Mouse (Mus musculus) macrophage (primary cell): ENCODE results near the gene Itga8. TPM values are rescaled to one million over a fixed set of nuclear protein-coding genes. Genes with fewer than 3 reads are reported as not detected.

ENCODE experiments used
- H3K27ac ChIP-seq: fragments of 350-480 bp; formaldehyde crosslinking; 2 replicates; pipeline ENCODE4 v1.9.0; 2021
- H3K36me3 ChIP-seq: fragments of 350-480 bp; formaldehyde crosslinking; 2 replicates; pipeline ENCODE4 v1.9.0; 2021; ENCODE audit errors: inconsistent target
- H3K4me3 ChIP-seq: fragments of 350-480 bp; formaldehyde crosslinking; 2 replicates; pipeline ENCODE4 v1.9.0; 2021; ENCODE audit errors: inconsistent target
- H3K79me2 ChIP-seq: fragments of 350-480 bp; formaldehyde crosslinking; 2 replicates; pipeline ENCODE4 v1.9.0; 2021; ENCODE audit errors: inconsistent target
- WGBS: methylation state at CpG from one replicate; pipeline ENCODE4 v1.1.7; 2026; ENCODE audit warnings: inconsistent platforms; ENCODE audit not compliant: missing documents; 5-methylcytosine and 5-hydroxymethylcytosine counted together
- polyA plus RNA-seq: library from polyadenylated mRNA; stranded (reverse); fragments of 250-400 nt; gene quantifications from 3 replicates; pipeline ENCODE4 v1.2.4, GENCODE M21; 2018; ENCODE audit warnings: inconsistent platforms

Itga8 gene
- polyA plus RNA-seq, 1 experiment from 2014 or later: 0.62 TPM

DNA sequence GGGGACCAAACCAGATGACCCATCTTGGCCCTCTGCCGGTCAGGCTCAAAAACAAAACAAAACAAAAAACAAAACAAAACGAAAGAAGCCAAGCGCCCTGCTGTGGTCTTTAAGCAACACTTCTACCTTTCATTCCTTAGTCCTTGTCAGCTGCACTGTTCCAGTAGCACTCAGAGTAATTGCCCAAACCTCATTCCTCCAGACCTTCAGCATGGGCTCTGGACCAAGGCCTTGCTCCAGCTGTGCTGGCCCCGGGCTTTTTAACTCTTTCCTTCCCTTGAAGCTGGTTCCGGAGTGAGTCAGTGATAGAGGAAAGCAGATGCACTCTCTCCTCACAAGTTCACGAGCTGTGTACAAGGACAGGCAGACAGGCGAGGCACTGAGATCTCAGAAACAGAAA is 14.6 kb upstream of the Itga8 start:
- Histone ChIP-seq H3K79me2 (no peaks in the 10 kb centered on the region), H3K4me3 (no peak overlapping the region), H3K36me3 (no peaks in the 10 kb centered on the region), H3K27ac (no peak overlapping the region)
- WGBS: 84% methylated on average over 7 of the region's 7 CpGs

DNA sequence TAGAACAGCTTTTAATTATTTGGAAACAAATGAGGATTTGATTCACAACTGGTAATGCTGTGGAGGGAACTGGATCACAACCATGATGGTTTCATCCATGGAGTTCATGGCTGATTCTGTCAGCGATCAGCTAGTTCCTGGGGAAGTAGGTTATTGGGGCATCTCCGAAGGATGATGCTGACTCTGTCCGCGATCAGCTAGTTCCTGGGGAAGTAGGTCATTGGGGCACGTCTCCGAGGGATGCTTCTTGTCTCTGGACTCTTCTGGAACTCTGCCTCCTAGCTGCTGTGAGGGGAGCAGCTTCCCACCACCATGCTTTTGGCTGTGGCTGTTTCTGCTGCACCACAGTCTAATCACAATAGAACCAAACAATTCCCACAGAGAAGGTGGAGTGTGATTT is 12.3 kb upstream of the Itga8 start:
- H3K4me3 ChIP-seq: no peak overlapping the region
- H3K36me3 ChIP-seq: no peaks in the 10 kb centered on the region
- WGBS: 68% methylated on average over 6 of the region's 6 CpGs
- no peaks in the 10 kb centered on the region for H3K79me2 ChIP-seq
- H3K27ac ChIP-seq: no peak overlapping the region

DNA sequence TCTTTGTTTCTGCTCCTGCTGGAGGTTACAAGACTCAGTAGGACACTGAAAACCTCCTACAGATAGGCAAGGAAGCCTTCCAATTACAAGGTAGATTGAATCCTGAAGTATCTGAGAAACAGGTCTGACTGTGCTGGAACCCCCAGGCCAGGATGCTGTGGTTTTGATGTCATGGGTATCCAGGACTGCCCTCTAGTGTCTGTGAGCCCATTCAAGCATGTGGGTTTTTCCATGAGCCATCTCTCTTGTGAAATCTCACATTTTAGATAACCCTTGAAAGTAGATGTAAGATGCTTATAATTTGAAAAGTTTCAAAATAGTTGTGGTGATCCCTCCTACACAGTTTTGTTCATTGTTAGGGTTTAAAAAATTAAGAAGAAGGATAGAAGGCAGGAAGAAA is 6.7 kb upstream of the Itga8 start:
- H3K79me2 ChIP-seq: no peaks in the 10 kb centered on the region
- H3K36me3 ChIP-seq: no peaks in the 10 kb centered on the region

DNA sequence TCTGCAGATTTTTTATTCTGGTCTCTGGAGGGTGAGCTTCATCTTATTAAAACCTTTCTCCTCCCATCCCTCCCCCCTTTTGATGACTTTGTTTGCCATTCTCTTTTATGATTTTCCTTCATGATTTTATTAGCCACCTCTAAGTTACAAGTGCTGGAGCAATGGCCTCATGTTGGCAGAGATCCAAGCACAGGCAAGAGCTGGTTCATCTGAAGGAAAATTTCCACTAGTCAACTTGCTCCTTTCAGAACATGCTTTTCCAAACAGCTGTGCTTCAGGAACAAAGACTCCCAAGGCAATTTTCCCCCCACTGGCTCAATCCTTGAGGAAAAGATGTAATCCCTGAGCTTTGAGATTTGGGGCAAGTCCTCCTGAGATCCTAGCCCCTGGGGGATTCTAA is 5.6 kb upstream of the Itga8 start:
- no peak overlapping the region for H3K4me3 ChIP-seq
- H3K36me3 ChIP-seq: no peaks in the 10 kb centered on the region
- H3K79me2 ChIP-seq: no peaks in the 10 kb centered on the region
- H3K27ac ChIP-seq: no peak overlapping the region

More for the DNA sequence above, 6.7 kb upstream of the Itga8 start:
- no peak overlapping the region for H3K27ac ChIP-seq
- no peak overlapping the region for H3K4me3 ChIP-seq

DNA sequence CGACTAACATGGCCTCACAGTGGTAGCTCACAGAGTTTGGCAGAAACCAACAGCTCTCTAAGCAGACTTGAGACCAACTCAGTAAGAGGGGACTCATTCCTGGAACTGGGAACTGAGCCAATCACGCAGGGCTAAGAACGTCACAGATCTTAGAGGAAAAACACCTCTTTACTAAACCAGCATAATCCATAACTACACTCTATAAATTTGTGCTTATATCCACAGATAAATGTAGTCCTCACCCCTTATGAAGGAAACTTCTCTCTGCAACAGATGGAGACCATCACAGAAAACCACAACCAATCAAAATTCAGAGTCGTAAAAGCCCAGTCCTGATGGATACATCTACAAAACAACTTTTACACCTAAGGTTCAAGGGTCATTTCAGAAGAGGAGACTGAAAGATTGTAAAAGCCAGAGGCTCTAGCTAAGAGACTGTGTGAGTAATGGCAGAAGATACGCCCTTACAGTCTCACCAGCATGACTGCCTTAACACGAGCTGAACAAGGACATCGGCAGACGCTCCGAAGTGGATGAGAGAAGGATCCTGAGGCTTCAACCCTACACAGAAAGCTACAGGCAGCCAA is 3.4 kb upstream of the Itga8 start:
- 94% methylated on average over 9 of the region's 9 CpGs for WGBS
- Histone ChIP-seq H3K27ac (no peak overlapping the region), H3K36me3 (no peaks in the 10 kb centered on the region), H3K79me2 (no peaks in the 10 kb centered on the region), H3K4me3 (no peak overlapping the region)

DNA sequence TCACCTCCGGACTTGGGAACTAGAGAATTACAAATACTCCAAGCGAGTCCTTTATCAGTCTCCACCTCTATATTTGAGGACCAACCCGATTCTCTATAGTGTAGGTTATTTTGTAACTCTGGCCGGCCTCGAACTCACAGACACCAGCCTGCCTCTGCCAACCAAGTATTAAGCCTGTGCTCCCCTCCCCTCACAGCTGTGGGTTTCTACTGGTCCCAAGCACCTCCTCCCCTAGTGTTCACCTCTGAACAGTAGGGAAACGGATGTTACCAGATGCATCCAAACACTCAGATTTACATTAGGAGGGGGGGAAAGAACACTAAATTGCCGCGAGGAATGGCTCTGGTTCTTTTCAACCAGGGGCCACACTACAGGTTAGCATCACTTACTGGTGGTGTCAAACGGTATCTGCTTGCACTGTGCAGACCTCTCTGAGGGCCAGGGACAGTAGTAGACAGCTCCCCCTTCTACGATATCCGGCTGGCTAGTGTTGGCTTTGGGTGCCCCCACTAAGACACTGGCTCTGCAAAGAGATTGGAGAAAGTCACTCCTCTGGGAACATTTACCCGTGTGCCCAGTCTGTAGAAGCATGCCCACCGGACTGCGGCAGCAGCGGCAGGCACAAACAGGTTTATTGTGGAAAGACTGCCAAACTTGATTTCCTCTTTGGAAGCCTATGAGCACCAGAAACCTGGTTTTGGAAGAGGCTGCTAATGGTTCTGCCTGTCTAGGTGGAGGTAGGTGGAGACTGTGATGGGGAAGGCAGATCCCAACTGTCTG is 1.1 kb downstream of the Itga8 start:
- H3K79me2 ChIP-seq: no peaks in the 10 kb centered on the region
- no peaks in the 10 kb centered on the region for H3K36me3 ChIP-seq
- no peak overlapping the region for H3K27ac ChIP-seq
- H3K4me3 ChIP-seq: no peak overlapping the region
- WGBS: 86% methylated on average over 15 of the region's 15 CpGs

DNA sequence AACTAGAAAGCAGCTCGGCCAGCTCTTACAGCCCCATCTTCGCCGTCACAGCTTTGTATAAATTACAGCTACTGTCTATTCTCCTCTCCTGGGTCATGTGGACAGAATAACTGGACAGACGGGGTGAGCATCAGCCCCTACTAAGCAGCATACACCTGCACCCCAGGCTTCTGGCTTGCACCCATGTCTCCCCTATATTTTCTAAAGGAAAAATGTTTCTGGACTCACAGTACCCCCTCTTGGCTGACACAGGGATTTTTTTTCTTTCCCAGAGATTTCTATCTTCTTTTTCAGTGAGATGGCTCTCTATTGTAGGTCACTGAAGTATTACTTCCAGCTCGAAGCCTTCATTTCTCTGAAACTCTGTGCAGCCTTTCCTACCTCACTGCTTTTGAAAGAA is 4.4 kb downstream of the Itga8 start:
- no peaks in the 10 kb centered on the region for H3K36me3 ChIP-seq
- H3K27ac ChIP-seq: no peak overlapping the region
- 91% methylated on average over 5 of the region's 5 CpGs for WGBS
- H3K4me3 ChIP-seq: no peak overlapping the region
- no peaks in the 10 kb centered on the region for H3K79me2 ChIP-seq

DNA sequence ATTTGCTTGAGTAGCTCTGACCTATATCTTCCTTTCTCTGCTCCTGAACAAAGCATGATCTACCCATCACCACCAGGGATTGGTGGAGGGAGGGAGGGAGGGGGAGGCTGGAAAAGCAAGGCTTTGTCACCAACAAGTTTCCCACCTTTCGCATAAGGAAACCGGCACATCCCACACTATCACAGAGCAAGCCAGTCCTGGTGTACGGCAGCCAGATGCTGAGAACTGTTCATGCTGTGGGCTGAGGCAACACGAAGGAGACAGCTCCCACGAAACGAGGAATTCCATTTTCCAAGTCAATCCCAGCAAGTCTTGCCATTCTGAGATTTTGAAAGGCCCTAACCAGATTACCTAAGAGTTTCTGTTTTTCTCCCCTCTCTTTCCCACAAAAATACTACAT is 6.6 kb downstream of the Itga8 start:
- no peaks in the 10 kb centered on the region for H3K36me3 ChIP-seq
- no peak overlapping the region for H3K4me3 ChIP-seq
- 94% methylated on average over 6 of the region's 6 CpGs for WGBS
- no peaks in the 10 kb centered on the region for H3K79me2 ChIP-seq
- no peak overlapping the region for H3K27ac ChIP-seq

DNA sequence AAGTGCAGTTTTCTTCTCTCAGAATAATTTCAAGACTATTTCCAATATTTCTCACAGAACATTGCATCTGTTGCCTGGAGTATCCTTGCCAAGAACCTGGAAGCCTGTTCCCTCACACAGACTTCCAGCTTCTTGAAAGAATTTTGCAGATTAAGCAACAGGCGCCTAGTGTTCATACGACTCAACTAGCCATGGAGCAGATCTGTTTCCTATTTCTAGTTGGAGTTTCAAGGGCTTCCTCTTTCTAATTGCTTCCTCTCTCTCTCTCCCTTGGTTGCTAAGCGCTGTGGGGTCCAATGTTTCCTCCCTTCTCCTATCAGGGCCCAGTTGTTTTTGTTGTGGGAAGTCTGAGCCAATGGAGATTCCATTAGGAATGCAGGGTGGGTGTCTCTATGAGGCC is 7.7 kb downstream of the Itga8 start:
- no peaks in the 10 kb centered on the region for H3K79me2 ChIP-seq
- no peak overlapping the region for H3K4me3 ChIP-seq
- H3K27ac ChIP-seq: no peak overlapping the region
- WGBS: 6% methylated on average over 3 of the region's 3 CpGs
- H3K36me3 ChIP-seq: no peaks in the 10 kb centered on the region

DNA sequence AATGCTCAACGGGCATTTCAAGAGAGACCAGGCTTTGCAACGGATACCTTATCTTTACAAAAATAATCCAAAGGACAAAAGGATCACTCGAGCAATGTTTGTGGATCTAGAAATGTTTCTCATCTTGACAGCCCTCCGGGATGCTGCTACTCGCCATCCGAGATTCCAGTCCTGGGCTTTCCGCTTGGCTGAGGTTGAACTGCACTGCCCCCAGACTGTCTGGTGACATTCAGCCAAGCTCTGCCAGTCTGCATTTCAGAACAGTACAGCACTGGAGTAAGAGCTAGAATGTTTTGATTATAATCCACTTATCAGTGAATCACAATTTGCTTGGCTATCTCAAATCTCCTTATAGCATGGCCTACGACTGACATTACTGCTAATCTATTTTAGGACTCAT is 8.3 kb downstream of the Itga8 start:
- Histone ChIP-seq H3K36me3 (no peaks in the 10 kb centered on the region), H3K79me2 (no peaks in the 10 kb centered on the region), H3K4me3 (no peak overlapping the region), H3K27ac (no peak overlapping the region)
- WGBS: 90% methylated on average over 8 of the region's 8 CpGs

DNA sequence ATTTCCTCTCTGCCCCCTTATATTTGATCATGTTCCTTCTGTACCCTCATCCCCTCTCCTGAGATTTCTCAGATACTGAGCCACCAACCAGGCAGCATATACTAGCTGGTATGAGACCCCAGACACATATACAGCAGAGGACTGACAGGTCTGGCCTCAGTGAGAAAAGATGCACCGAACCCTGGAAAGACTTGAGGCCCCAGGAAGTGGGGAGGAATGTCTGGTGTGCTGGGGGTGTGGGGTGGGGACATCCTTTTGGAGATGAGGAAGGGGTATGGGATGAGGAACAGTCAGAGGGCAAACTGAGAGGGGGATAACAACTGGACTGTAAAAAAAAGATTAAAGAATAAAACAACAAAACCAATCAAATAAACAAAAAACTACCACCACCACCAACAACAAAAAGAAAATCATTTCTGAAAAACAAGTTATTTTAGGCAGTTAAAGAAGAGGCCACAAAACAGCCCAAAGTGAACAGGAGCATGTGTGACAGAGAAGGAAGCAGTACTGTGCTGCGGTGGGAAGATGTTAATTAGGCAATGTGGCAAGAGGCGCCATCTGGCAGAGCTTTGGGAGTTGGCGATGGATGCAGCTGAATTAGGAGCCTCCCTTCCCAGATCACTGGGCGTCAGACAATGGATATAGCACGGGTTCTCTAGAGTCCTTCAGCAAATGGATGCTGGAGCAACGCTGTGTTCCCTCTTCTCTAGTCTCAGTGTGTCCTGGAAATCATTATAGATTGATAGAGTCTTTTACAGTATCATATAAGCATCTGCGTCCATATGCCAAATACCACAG is 9.5 kb downstream of the Itga8 start:
- H3K36me3 ChIP-seq: no peaks in the 10 kb centered on the region
- 58% methylated on average over 8 of the region's 8 CpGs for WGBS
- no peaks in the 10 kb centered on the region for H3K79me2 ChIP-seq
- H3K4me3 ChIP-seq: no peak overlapping the region
- no peak overlapping the region for H3K27ac ChIP-seq

DNA sequence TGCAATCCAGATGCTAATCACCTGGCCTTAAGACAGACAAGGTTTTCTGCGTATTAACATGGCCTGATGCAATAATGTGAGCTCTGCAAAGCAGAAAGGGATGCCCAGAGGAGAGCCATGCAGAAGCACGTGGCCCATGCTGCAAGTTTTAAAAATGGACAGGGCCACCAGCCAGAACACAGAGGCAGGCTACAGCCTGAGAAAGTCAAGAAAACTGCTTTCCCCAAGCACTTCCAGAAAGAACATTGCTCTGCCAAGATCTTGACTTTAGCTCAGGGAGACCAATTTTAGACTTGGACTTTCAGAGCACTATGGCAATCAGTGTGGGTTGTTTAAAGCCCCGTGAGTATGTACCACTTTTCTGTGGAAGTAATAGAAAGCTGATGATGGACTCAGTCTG is 11.5 kb downstream of the Itga8 start:
- Histone ChIP-seq H3K36me3 (no peaks in the 10 kb centered on the region), H3K27ac (no peak overlapping the region), H3K79me2 (no peaks in the 10 kb centered on the region), H3K4me3 (no peak overlapping the region)
- 91% methylated on average over 3 of the region's 3 CpGs for WGBS

DNA sequence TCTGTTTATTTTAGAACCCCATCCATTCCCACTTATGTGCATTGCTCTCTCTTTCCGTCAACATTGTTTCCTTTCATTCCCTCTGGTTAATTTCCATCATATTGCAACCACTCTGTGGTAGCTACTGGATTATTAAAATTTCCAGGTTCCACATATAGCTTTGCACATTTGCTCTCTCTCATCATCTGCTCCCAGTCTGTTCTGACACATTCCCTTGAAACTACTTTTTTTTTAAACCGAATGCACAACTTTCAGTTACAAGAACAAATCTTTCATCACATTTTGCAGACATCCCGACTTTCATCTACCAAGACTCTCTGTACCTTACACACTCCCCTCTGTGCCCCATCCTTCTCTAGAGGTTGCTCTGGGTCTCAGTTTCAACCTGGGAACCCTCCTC is 13.9 kb downstream of the Itga8 start:
- Histone ChIP-seq H3K4me3 (no peak overlapping the region), H3K79me2 (no peaks in the 10 kb centered on the region), H3K36me3 (no peaks in the 10 kb centered on the region), H3K27ac (no peak overlapping the region)
- 93% methylated on average over 3 of the region's 3 CpGs for WGBS

DNA sequence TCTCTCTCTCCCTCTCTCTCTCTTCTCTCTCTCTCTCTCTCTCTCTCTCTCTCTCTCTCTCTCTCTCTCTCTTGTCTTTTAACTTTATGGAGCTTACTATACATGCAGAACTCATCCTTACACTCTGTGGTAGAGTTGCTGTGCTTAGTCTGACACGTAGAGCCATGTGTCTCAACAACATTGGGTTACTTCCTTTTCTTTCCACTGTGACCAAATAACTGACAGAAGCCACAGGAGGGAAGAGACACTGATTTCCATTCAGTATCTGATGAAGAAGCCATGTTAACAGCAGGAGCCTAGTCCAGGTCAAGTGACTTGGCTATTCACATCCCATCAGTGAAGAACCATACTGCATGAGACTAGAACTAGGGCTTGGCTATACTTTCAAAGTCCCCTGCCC is 21.1 kb downstream of the Itga8 start:
- 9% methylated on average over 1 of the region's 1 CpGs for WGBS
- H3K79me2 ChIP-seq: no peaks in the 10 kb centered on the region
- H3K27ac ChIP-seq: no peak overlapping the region

DNA sequence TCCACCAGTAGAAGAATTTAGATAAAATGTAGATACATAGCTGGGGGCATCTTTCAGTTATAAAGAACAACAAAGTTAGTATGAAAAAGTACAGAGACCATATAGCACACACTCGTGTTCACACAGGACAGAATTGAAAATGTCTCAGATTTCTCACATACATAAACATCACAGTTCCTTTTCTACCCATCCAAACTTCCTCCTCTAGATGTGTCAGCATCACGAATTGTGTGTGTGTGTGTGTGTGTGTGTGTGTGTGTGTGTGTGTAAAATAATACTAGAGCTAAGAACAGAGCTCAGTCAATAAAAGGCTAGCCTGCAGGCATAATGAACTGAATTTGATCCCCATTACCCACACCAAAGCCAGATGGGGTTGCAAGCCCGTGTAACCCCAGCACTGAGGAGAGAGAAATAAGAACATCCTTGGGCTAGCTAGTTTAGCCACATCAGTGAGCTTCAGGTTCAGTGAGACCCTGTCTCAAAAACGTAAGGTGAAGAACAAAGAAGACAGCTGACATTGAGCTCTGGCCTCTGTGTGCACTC is 22.6 kb downstream of the Itga8 start:
- whole genome bisulfite sequencing: 70% methylated on average over 3 of the region's 4 CpGs
- Histone ChIP-seq H3K4me3 (no peak overlapping the region), H3K79me2 (no peaks in the 10 kb centered on the region), H3K36me3 (no peaks in the 10 kb centered on the region), H3K27ac (no peak overlapping the region)

More for the DNA sequence above, 21.1 kb downstream of the Itga8 start:
- no peak overlapping the region for H3K4me3 ChIP-seq
- no peaks in the 10 kb centered on the region for H3K36me3 ChIP-seq
